Mouse (Mus musculus) forebrain, embryonic 13.5 days (tissue): ENCODE measurements around the gene Stap2. TPM values are rescaled to one million over a fixed set of nuclear protein-coding genes. Genes with fewer than 3 reads are reported as not detected.
A peak's percentile ranks its signal among the peaks of the same experiment; 100 is the strongest.

Experiments
- ATAC-seq: fragments of 200-750 bp; cut with Nextera tagmentation; 2 replicates; pipeline ENCODE4 v1.8.0; 2017
- H3K27ac ChIP-seq: fragments of 300-500 bp; sonication (generic); 2 replicates; pipeline ENCODE4 v1.5.1; 2015; ENCODE audit warnings: inconsistent platforms, mild to moderate bottlenecking, moderate library complexity
- H3K27me3 ChIP-seq: fragments of 300-500 bp; sonication (generic); 2 replicates; pipeline ENCODE4 v1.6.1; 2015; ENCODE audit warnings: mild to moderate bottlenecking, inconsistent platforms
- H3K36me3 ChIP-seq: fragments of 300-500 bp; sonication (generic); 2 replicates; pipeline ENCODE4 v1.6.1; 2015; ENCODE audit warnings: mild to moderate bottlenecking, inconsistent platforms; ENCODE audit not compliant: poor library complexity, severe bottlenecking
- H3K4me1 ChIP-seq: fragments of 300-500 bp; sonication (generic); 2 replicates; pipeline ENCODE4 v1.6.1; 2015; ENCODE audit warnings: inconsistent platforms
- H3K4me2 ChIP-seq: fragments of 300-500 bp; sonication (generic); 2 replicates; pipeline ENCODE4 v1.6.1; 2015; ENCODE audit warnings: inconsistent platforms, mild to moderate bottlenecking, moderate library complexity
- H3K4me3 ChIP-seq: fragments of 300-500 bp; sonication (generic); 2 replicates; pipeline ENCODE4 v1.5.1; 2015; ENCODE audit warnings: mild to moderate bottlenecking, inconsistent platforms
- H3K9ac ChIP-seq: fragments of 300-500 bp; sonication (generic); 2 replicates; pipeline ENCODE4 v1.6.1; 2015; ENCODE audit warnings: mild to moderate bottlenecking, inconsistent platforms
- H3K9me3 ChIP-seq: fragments of 300-500 bp; sonication (generic); replicated peaks from 2 replicates; pipeline ENCODE4 v1.6.1; 2016; ENCODE audit warnings: inconsistent platforms
- WGBS: fragments of 180-500 bp; shearing (Covaris S2); methylation state at CpG from one replicate; pipeline ENCODE4 v1.1.7; 2015; 5-methylcytosine and 5-hydroxymethylcytosine counted together
- polyA plus RNA-seq: library from polyadenylated mRNA; unstranded; fragments of >200 nt; fragmentation: Nextera tagmentation; extraction: Ambion mirVana; gene quantifications from 2 replicates; pipeline ENCODE4 v1.2.1, GENCODE M21; 2015

Gene Stap2
- polyA plus RNA-seq, 1 experiment from 2014 or later, result 4.8 TPM

- no peak for ATAC-seq
- no peak overlapping the region for H3K27ac ChIP-seq
- peaks cover 38% of the 10 kb centered on the region for H3K36me3 ChIP-seq
- 90% methylated on average over 7 of the region's 7 CpGs for WGBS
- H3K4me1 ChIP-seq, result peaks cover 34% of the 10 kb centered on the region
- no peak overlapping the region for H3K4me3 ChIP-seq
- no peak overlapping the region for H3K9ac ChIP-seq
- no peaks in the 10 kb centered on the region for H3K27me3 ChIP-seq
- H3K4me2 ChIP-seq, result 0 out of 2 replicates have a peak overlapping the region, but pooled peaks have one; percentile 67
- no peaks in the 10 kb centered on the region for H3K9me3 ChIP-seq
Measured at GRCm38 (mm10) chr17:56034040-56034725, 28.8 kb upstream of the Stap2 start.

- 79% methylated on average over 7 of the region's 7 CpGs for WGBS
- Histone ChIP-seq H3K4me2 (no peak overlapping the region), H3K9me3 (no peaks in the 10 kb centered on the region), H3K4me3 (no peak overlapping the region), H3K27ac (no peak overlapping the region), H3K4me1 (peaks cover 34% of the 10 kb centered on the region), H3K9ac (no peak overlapping the region), H3K36me3 (peaks cover 51% of the 10 kb centered on the region), H3K27me3 (no peaks in the 10 kb centered on the region)
- no peak for ATAC-seq
Measured at GRCm38 (mm10) chr17:56032831-56033230, 27.4 kb upstream of the Stap2 start.

GRCm38 (mm10) chr17:56032127-56032733 lies 26.8 kb upstream of the Stap2 start:
- WGBS, result 75% methylated on average over 6 of the region's 6 CpGs
- H3K4me3 ChIP-seq, result no peak overlapping the region
- no peak overlapping the region for H3K27ac ChIP-seq
- H3K4me2 ChIP-seq, result no peak overlapping the region
- H3K36me3 ChIP-seq, result peaks cover 57% of the 10 kb centered on the region
- ATAC-seq, result no peak
- no peak overlapping the region for H3K9ac ChIP-seq
- H3K9me3 ChIP-seq, result no peaks in the 10 kb centered on the region
- H3K4me1 ChIP-seq, result peaks cover 34% of the 10 kb centered on the region
- H3K27me3 ChIP-seq, result no peaks in the 10 kb centered on the region

GRCm38 (mm10) chr17:56031431-56031830 lies 26.0 kb upstream of the Stap2 start:
- H3K36me3 ChIP-seq, result peaks cover 57% of the 10 kb centered on the region
- H3K4me1 ChIP-seq, result peaks cover 31% of the 10 kb centered on the region

GRCm38 (mm10) chr17:56030919-56031318 lies 25.5 kb upstream of the Stap2 start:
- ATAC-seq, result no peak
- no peak overlapping the region for H3K9ac ChIP-seq
- H3K4me3 ChIP-seq, result no peak overlapping the region
- H3K27me3 ChIP-seq, result no peaks in the 10 kb centered on the region
- 75% methylated on average over 5 of the region's 5 CpGs for WGBS
- H3K9me3 ChIP-seq, result no peaks in the 10 kb centered on the region
- peaks cover 57% of the 10 kb centered on the region for H3K36me3 ChIP-seq
- H3K27ac ChIP-seq, result no peak overlapping the region; the same call in 1 of the 2 replicates
- no peak overlapping the region for H3K4me2 ChIP-seq
- peaks cover 28% of the 10 kb centered on the region for H3K4me1 ChIP-seq

More at GRCm38 (mm10) chr17:56031431-56031830, 26.0 kb upstream of the Stap2 start:
- H3K9me3 ChIP-seq, result no peaks in the 10 kb centered on the region
- H3K27me3 ChIP-seq, result no peaks in the 10 kb centered on the region
- H3K4me2 ChIP-seq, result no peak overlapping the region
- WGBS, result 96% methylated on average over 7 of the region's 7 CpGs
- no peak overlapping the region; the same call in 1 of the 2 replicates for H3K27ac ChIP-seq
- no peak for ATAC-seq
- no peak overlapping the region for H3K9ac ChIP-seq
- no peak overlapping the region for H3K4me3 ChIP-seq

GRCm38 (mm10) chr17:56030238-56030870 lies 25.0 kb upstream of the Stap2 start:
- no peak overlapping the region for H3K4me2 ChIP-seq
- H3K9ac ChIP-seq, result no peak overlapping the region
- H3K9me3 ChIP-seq, result no peaks in the 10 kb centered on the region
- H3K36me3 ChIP-seq, result peaks cover 58% of the 10 kb centered on the region
- peaks cover 23% of the 10 kb centered on the region for H3K4me1 ChIP-seq
- 93% methylated on average over 9 of the region's 9 CpGs for WGBS
- H3K4me3 ChIP-seq, result no peak overlapping the region
- H3K27ac ChIP-seq, result no peak overlapping the region
- no peaks in the 10 kb centered on the region for H3K27me3 ChIP-seq
- no peak for ATAC-seq

GRCm38 (mm10) chr17:56027801-56028441 lies 22.5 kb upstream of the Stap2 start:
- WGBS, result 95% methylated on average over 5 of the region's 5 CpGs
- H3K27me3 ChIP-seq, result no peaks in the 10 kb centered on the region
- peaks cover 47% of the 10 kb centered on the region for H3K36me3 ChIP-seq
- H3K9me3 ChIP-seq, result no peaks in the 10 kb centered on the region
- H3K9ac ChIP-seq, result no peak overlapping the region
- H3K27ac ChIP-seq, result no peak overlapping the region
- H3K4me2 ChIP-seq, result no peak overlapping the region
- peaks cover 9% of the 10 kb centered on the region; the same call in 1 of the 2 replicates for H3K4me1 ChIP-seq
- no peak overlapping the region for H3K4me3 ChIP-seq
- no peak for ATAC-seq

GRCm38 (mm10) chr17:56026881-56027280 lies 21.5 kb upstream of the Stap2 start:
- Histone ChIP-seq H3K4me3 (no peak overlapping the region), H3K4me2 (no peak overlapping the region), H3K9me3 (no peaks in the 10 kb centered on the region), H3K27ac (no peak overlapping the region), H3K27me3 (no peaks in the 10 kb centered on the region), H3K9ac (no peak overlapping the region), H3K36me3 (peaks cover 46% of the 10 kb centered on the region), H3K4me1 (peaks cover 10% of the 10 kb centered on the region)
- no peak for ATAC-seq
- WGBS, result 70% methylated on average over 1 of the region's 1 CpGs

- no peak overlapping the region for H3K4me2 ChIP-seq
- no peak overlapping the region for H3K9ac ChIP-seq
- peaks cover 46% of the 10 kb centered on the region for H3K36me3 ChIP-seq
- H3K4me3 ChIP-seq, result no peak overlapping the region
- no peaks in the 10 kb centered on the region for H3K9me3 ChIP-seq
- WGBS, result 88% methylated on average over 1 of the region's 1 CpGs
- H3K27me3 ChIP-seq, result no peaks in the 10 kb centered on the region
- H3K4me1 ChIP-seq, result peaks cover 10% of the 10 kb centered on the region
- H3K27ac ChIP-seq, result no peak overlapping the region
- no peak for ATAC-seq
Measured at GRCm38 (mm10) chr17:56026303-56026702, 20.9 kb upstream of the Stap2 start.

- H3K4me1 ChIP-seq, result peaks cover 6% of the 10 kb centered on the region; the same call in 1 of the 2 replicates
- ATAC-seq, result no peak
- H3K9me3 ChIP-seq, result no peaks in the 10 kb centered on the region
- WGBS, result 80% methylated on average over 5 of the region's 5 CpGs
- peaks cover 43% of the 10 kb centered on the region for H3K36me3 ChIP-seq
- H3K4me2 ChIP-seq, result no peak overlapping the region
- no peaks in the 10 kb centered on the region for H3K27me3 ChIP-seq
- no peak overlapping the region for H3K9ac ChIP-seq
- no peak overlapping the region for H3K27ac ChIP-seq
- H3K4me3 ChIP-seq, result no peak overlapping the region
Measured at GRCm38 (mm10) chr17:56024931-56025330, 19.5 kb upstream of the Stap2 start.

- Histone ChIP-seq H3K4me2 (no peak overlapping the region), H3K9me3 (no peaks in the 10 kb centered on the region), H3K9ac (no peak overlapping the region), H3K27ac (no peak overlapping the region), H3K4me1 (peaks cover 6% of the 10 kb centered on the region; the same call in 1 of the 2 replicates), H3K36me3 (peaks cover 43% of the 10 kb centered on the region), H3K27me3 (no peaks in the 10 kb centered on the region), H3K4me3 (no peak overlapping the region)
- ATAC-seq, result no peak
- WGBS, result 84% methylated on average over 2 of the region's 2 CpGs
Measured at GRCm38 (mm10) chr17:56024476-56024875, 19.1 kb upstream of the Stap2 start.

GRCm38 (mm10) chr17:56023386-56023785 lies 18.0 kb upstream of the Stap2 start:
- WGBS, result 91% methylated on average over 5 of the region's 5 CpGs
- Histone ChIP-seq H3K4me1 (peaks cover 6% of the 10 kb centered on the region; the same call in 1 of the 2 replicates), H3K36me3 (peaks cover 44% of the 10 kb centered on the region), H3K4me2 (no peak overlapping the region), H3K27ac (no peak overlapping the region), H3K27me3 (no peaks in the 10 kb centered on the region), H3K9me3 (no peaks in the 10 kb centered on the region), H3K9ac (no peak overlapping the region), H3K4me3 (no peak overlapping the region)
- no peak for ATAC-seq
